9 mouse cellular contexts compared by ENCODE assay signal in genomic region chr2:157913705-157914104, GRCm38 (mm10). TPM values are rescaled to one million over a fixed set of nuclear protein-coding genes. Genes with fewer than 3 reads are reported as not detected.
DNase-seq lines count a peak whose midpoint lies in the region; ATAC-seq and TF ChIP-seq lines count a peak whose summit lies in the region.
"Had no signal": no experiment of that assay in that cellular context is flagged by ENCODE, and none has a peak within 500 bp of the region (broad histone marks: within the 10 kb centered on the region; RNA-seq: fewer than 3 reads in every experiment).

No protein-coding gene starts in this region.

- H3K9ac ChIP-seq in hindbrain, embryonic 15.5 days: peak overlapping the region; percentile 33; the same call in 1 of the 2 replicates
- no peak overlapping the region for H3K9ac ChIP-seq in stomach, postnatal 0 days (ENCODE audit: low read length)

- DNase-seq in retina, adult 2 months (ENCODE audit: low read depth, low spot score): peak; percentile 71
- no peak for DNase-seq in retina, embryonic 14.5 days (ENCODE audit: low spot score)
- DNase-seq in cerebellum, postnatal 14 days: peak; percentile 67 to 79
- DNase-seq in stomach, postnatal 0 days (ENCODE audit: low spot score): no peak
- no peak for DNase-seq in thymus, postnatal 14 days
- no peak for DNase-seq in kidney, postnatal 36 days

- H3K4me2 ChIP-seq in hindbrain, embryonic 15.5 days: peak overlapping the region; percentile 87
- H3K4me2 ChIP-seq in stomach, postnatal 0 days (replicated peaks; ENCODE audit: low read depth): no peak overlapping the region

- peaks cover 70% of the 10 kb centered on the region for H3K4me1 ChIP-seq in hindbrain, embryonic 15.5 days (replicated peaks)
- no peaks in the 10 kb centered on the region for H3K4me1 ChIP-seq in stomach, postnatal 0 days (replicated peaks; ENCODE audit: control insufficient read depth, insufficient read depth)

- peak; percentile 25; the same call in 1 of the 2 replicates for TF ChIP-seq CTCF in stomach, postnatal 0 days (IDR thresholded peaks at IDR 0.05; ENCODE audit: low read depth)

- 0 out of 2 replicates have a peak, but pooled peaks have one; percentile 31 for ATAC-seq in hindbrain, embryonic 15.5 days (ENCODE audit: low FRiP score, low read depth)
- ATAC-seq in stomach, postnatal 0 days (ENCODE audit: low FRiP score, low TSS enrichment): no peak

- H3K36me3 ChIP-seq in hindbrain, embryonic 15.5 days: no peaks in the 10 kb centered on the region
- no peaks in the 10 kb centered on the region for H3K36me3 ChIP-seq in stomach, postnatal 0 days (ENCODE audit: control insufficient read depth, insufficient read depth, low read length)

- peak overlapping the region; percentile 47; the same call in 1 of the 2 replicates for H3K27ac ChIP-seq in hindbrain, embryonic 15.5 days (replicated peaks)
- H3K27ac ChIP-seq in stomach, postnatal 0 days (replicated peaks): no peak overlapping the region

- H3K4me3 ChIP-seq in hindbrain, embryonic 15.5 days: peak overlapping the region; percentile 65
- no peak overlapping the region for H3K4me3 ChIP-seq in stomach, postnatal 0 days (ENCODE audit: low read depth, low read length)

- no peaks in the 10 kb centered on the region for H3K27me3 ChIP-seq in hindbrain, embryonic 15.5 days
- H3K27me3 ChIP-seq in stomach, postnatal 0 days (ENCODE audit: control insufficient read depth, insufficient read depth, low read length): peaks cover 11% of the 10 kb centered on the region

- WGBS in hindbrain, embryonic 15.5 days: 3% methylated on average over 4 of the region's 4 CpGs
- 4% methylated on average over 4 of the region's 4 CpGs for WGBS in stomach, postnatal 0 days

- no peak for TF ChIP-seq EP300 in stomach, postnatal 0 days (optimal IDR thresholded peaks at IDR 0.05)

- H3K9me3 ChIP-seq in hindbrain, embryonic 15.5 days: no peaks in the 10 kb centered on the region
- H3K9me3 ChIP-seq in stomach, postnatal 0 days (ENCODE audit: control insufficient read depth, low read length): no peaks in the 10 kb centered on the region

RNA-seq across cellular contexts. Expression of gene Vstm2l, which starts 0.7 kb away (rescaled TPM):
- 32.5 and 40.0 TPM in 2 replicates for polyA plus RNA-seq in hindbrain, embryonic 15.5 days (2015; fragmentation: Nextera tagmentation; extraction: Ambion mirVana)
- polyA plus RNA-seq in stomach, postnatal 0 days (2015; fragmentation: Nextera tagmentation; extraction: Ambion mirVana): 0.53 and 0.63 TPM in 2 replicates
- polyA plus RNA-seq: heart, embryonic 16.5 days; liver, embryonic 16.5 days had no signal

Comparison
In these comparisons a context has a peak if more than half of its experiments do, and no peak if none do; other contexts are left out.
1. DNase-seq: peak in retina, adult 2 months (single experiment) and cerebellum, postnatal 14 days (2 of 2); none in retina, embryonic 14.5 days (single experiment), stomach, postnatal 0 days (single experiment), thymus, postnatal 14 days (single experiment) and kidney, postnatal 36 days (0 of 2).
2. RNA of gene Vstm2l, which starts 0.7 kb away (polyA plus RNA-seq): 32.5 to 40.0 TPM in hindbrain, embryonic 15.5 days; 0.53 to 0.63 TPM in stomach, postnatal 0 days; every median in the first group is over 10 times any median in the second.